Mouse (Mus musculus): ENCODE data around the gene Tmem88.
A peak's percentile ranks its signal among the peaks of the same experiment; 100 is the strongest.

DNA sequence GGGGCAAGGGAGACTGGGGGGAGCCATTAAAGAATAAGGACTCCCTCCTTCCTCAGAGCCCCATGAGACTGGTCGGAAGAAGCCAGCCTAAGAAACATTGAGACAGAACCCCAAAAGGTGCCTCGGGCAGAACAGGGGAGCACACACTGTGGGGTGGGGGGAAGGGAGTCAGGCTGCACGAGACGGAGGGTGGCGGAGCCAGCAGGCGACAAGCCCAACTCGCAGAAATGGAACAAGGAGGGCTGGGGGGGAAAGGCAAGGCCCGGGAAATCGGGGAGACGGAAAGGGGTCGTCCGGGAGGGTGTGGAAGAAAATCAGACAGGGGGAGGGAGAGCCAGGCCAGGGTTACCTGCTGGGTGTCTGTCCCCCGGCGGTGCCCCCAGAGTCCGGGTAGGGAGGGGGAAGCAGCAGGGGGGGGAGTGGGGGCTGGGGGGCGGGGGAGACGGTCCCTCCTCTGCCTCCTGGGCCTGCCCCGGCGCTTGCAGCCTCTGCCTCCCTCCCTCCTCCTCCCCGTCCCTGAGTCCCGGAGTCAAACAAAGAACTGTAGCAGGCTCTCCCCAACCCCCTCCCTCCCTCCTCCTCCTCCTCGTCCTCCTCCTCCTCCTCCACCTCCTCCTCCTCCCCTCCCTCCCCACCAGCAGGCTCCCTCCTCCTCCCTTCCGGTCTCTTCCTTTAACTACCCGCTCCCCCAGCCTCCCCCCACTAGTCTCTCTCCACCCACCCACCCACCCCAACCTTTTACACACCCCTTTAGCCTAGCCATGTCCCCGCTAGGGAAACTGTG, 17.8 kb upstream of the Tmem88 start:
- TF ChIP-seq CTCF (IDR thresholded peaks at IDR 0.05; ENCODE audit: low read depth): no peak
- TF ChIP-seq EP300 (IDR thresholded peaks at IDR 0.05; ENCODE audit: low read depth): peak; percentile 1; the same call in 1 of the 2 replicates
